Mouse (Mus musculus) layer of hippocampus, adult 8-10 months (tissue): ENCODE results near the gene Cdc34. TPM values are rescaled to one million over a fixed set of nuclear protein-coding genes. Genes with fewer than 3 reads are reported as not detected.

ENCODE experiments used
- DNase-seq, 2 experiments: peaks; one replicate each; pipeline ENCODE4 v3.0.0; 2022; ENCODE audit warnings: low spot score in 2 of 2
- total RNA-seq, 4 experiments: library from RNA; stranded (reverse); gene quantifications; 2 replicates each; pipeline ENCODE4 v1.2.4; 2022

Cdc34 gene
- total RNA-seq, 4 experiments from 2014 or later: 57.9 to 67.0 (median 66.1) TPM

DNA sequence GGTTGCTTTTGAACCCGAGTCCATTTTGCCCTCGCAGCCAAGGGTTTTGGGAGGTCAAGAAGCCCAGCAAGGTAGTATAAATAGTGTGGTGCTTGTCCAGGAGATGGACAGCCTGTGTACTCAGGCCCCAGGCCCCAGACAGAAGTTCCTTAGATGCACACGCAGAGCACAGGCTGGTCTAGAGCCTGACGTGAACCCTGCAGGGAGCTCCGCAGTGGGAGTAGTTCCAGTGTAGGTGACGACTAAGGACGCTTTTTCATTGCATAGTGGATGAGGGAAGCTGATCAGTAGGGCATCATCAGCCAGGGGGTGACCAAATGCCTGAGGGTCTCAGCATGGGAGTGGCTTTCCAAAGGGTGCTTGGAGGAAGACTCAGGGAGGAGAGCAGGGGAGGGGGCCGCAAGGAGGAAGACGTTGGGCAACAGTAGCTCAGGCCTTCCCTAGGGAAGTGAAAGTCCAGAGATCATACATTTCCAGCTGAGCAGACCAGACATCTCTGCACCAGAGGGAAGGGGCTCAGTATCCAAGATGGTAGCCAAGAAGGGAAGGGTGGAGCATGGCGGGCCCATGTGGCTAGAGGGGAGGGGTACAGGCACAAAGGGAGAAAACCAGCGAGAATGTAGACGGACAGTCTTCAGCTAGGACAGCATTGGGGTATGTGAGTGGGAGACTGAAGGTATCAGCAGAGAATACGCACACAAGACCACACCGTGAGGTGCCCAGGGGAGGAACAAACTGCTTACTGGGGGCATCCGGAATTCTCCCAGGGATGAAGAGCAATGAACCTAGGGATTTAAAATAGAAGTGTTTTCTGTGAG is 11.7 kb upstream of the Cdc34 start:
- no peak for DNase-seq

DNA sequence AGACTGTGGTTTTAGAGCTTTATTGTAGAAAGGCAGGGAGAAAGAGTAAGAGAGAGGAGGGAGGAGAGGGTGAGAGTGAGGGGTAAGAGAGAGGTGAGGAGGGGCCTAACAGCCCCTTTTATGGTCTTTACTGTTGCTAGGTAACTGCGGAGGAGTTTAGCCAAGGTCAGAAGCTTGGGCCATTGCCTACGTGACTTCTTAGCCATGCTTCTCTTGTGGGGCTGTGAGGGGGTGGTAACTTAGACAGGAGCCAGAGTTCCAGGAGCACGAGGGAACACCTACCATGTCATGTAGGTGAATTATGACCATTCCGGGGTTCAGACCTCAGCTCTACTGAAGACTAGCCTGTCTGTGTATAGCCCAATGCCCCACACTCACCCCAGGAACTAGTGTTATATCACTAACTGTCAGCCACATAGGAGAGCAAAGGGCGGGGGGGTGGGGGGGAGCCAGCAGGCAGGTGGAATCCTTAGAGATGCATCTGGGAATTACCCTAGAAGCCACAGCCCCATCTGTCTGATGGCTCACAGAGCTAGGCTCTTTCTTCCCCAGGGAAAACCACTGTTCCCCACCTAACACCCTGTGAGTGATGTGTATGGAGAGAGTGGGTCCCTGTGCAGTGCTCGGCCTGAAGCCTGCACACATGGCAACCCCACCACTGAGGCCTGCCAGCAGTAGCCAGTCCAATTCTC is 10.5 kb upstream of the Cdc34 start:
- DNase-seq: no peak

DNA sequence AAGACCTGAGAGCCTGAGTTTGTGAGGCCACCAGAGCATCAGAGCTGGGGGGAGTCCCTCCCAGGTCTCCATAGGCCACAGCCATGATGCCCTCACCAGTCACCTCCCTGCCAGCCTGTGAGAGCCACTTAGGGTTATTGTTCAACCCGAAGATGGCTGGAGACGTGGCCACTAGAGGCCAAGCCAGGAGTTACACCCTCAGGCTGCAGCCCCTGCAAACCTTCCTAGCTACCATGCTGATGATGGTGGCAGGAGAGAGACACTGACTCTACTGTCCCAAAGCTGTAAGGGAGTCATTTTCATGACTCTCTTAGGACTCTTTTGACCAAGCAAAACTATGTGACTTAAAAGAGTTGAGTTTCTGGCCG is 9.9 kb upstream of the Cdc34 start:
- no peak for DNase-seq

GRCm38 (mm10) chr10:79673054-79673453 is 8.9 kb upstream of the Cdc34 start:
- DNase-seq: no peak

- no peak for DNase-seq
These were observed 6.5 kb upstream of the Cdc34 start for GRCm38 (mm10) chr10:79675346-79676035.

DNA sequence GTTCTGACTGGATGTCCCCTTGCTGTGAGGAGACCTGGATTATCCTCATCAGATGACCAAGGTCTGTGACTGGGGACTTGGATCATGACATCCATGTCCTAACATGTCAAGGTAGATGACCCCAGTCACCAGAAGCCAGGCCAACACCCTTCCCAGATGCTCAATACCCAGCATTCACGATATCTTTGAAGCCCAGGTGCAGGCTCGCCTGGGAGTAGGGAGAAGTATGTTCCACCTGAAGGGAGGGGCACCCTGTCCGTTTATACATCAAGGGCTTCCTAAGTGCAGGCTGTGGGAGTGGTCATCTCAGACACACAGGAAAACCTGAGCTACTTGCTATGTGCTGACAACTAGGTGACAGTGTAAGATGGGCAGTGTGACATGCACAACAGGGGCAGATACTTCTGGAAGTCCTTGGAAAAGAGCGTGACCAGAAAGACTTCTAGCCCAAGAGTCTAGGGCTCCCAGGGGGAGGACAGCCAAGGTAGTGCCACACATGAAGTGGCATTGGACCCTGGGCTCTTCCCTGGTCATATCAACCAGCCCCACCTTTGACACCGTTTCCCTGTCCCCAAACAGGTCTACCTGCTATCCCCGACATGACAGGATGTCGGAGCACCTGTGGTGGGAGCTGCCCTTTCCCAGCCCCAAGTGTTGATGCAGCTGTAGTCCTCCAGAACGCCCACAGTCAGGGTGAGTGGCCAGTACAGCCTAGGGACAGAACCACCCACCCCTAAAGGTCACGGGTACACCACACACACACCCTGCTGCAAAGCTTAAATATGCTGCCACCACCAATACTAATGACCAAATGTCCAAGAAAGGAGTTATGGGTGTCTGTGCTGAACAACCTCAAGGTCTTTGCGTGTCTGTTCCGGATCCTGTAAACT is 1.1 kb upstream of the Cdc34 start:
- no peak for DNase-seq

DNA sequence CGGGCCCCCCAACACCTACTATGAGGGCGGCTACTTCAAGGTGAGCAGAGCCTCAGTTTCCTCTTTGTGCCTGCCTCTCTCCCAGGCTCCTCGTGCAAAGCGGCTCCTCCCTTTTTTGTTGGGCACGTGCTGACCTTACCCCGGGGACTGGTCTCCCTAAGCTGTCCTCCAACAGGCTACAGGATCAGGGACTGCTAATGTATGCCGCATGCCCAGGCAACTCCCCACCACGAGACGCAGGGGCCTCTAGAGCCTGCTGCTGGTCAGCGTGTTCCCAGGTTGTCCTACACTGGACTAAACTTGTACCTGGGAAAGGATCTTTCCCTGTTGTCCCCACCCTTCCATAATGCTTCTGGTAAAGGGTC is 538 bp downstream of the Cdc34 start:
- no peak for DNase-seq

GRCm38 (mm10) chr10:79682916-79683582 is 1.1 kb downstream of the Cdc34 start:
- no peak for DNase-seq

GRCm38 (mm10) chr10:79683726-79684640 is 2.0 kb downstream of the Cdc34 start:
- DNase-seq: no peak

- DNase-seq: no peak
These were observed 3.0 kb downstream of the Cdc34 start for GRCm38 (mm10) chr10:79684770-79685600.

DNA sequence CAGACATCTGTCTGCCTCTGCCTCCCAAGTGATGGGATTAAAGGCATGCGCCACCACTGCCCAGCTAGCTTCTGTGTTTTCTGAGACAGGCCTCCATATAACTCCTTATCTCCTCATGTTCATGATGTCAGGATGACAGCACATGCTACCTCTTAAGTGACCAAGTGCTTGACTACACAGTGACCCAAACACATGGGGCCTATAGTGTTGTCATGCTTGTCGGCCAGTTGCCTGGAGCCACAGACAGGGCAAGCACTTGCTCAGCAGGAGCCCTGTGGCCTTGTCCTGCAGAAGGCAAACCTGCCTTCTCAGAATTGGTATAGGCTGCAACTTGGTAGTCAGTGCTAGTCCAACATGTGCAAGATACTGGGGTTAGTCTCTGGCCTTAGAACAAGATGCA is 4.2 kb downstream of the Cdc34 start:
- no peak for DNase-seq

DNA sequence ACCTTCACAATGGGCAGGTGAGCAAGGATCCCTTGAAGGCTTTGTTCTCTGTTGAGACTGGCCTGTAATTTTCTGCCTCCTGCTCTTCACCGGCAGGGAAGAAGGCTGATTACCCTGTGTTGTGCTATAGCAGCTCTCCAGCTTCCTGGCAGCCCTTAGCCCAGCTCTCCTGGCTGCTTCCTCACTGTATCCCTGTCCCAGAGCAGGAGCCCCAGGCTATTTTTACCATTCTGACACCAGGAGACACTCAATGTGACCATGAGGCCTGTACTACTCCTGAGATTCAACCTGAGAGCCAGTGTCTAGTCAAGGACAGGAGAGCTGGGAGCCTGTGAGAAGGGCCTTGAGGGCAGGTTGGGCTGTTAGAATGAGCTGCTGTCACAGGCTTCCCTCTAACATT is 4.7 kb downstream of the Cdc34 start:
- DNase-seq: no peak

- DNase-seq: no peak
These were observed 5.5 kb downstream of the Cdc34 start for GRCm38 (mm10) chr10:79687513-79687912.

GRCm38 (mm10) chr10:79688720-79689119 is 6.7 kb downstream of the Cdc34 start, which contains the start of gene Gzmm:
Gene Gzmm (plus strand): TSS chr10:79689020.
- DNase-seq: no peak

GRCm38 (mm10) chr10:79689178-79689577 is 7.2 kb downstream of the Cdc34 start:
- DNase-seq: no peak

DNA sequence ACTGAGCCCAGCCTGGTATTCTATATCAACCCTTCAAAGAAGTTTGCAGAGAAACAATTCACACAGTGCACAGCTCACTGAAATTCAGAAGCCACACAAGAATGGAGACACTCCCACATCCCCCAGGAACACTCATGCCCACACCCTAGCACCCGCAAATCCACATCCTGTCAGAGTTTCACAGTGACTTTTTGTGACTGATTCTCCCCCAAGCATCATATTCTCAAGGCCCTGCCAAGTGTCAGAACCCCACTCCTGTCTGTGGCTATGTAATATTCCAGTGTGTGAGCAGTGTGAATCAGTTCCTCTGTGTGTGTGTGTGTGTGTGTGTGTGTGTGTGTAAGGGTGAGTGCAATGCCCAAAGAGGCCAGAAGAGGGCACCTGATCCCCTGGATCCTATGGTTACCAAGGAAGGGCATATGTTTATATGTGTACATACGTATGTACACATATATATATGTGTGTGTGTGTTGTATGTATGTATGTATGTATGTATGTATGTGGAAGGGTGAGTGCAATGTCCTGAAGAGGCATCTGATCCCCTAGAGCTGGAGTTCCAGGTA is 10.1 kb downstream of the Cdc34 start:
- no peak for DNase-seq

DNA sequence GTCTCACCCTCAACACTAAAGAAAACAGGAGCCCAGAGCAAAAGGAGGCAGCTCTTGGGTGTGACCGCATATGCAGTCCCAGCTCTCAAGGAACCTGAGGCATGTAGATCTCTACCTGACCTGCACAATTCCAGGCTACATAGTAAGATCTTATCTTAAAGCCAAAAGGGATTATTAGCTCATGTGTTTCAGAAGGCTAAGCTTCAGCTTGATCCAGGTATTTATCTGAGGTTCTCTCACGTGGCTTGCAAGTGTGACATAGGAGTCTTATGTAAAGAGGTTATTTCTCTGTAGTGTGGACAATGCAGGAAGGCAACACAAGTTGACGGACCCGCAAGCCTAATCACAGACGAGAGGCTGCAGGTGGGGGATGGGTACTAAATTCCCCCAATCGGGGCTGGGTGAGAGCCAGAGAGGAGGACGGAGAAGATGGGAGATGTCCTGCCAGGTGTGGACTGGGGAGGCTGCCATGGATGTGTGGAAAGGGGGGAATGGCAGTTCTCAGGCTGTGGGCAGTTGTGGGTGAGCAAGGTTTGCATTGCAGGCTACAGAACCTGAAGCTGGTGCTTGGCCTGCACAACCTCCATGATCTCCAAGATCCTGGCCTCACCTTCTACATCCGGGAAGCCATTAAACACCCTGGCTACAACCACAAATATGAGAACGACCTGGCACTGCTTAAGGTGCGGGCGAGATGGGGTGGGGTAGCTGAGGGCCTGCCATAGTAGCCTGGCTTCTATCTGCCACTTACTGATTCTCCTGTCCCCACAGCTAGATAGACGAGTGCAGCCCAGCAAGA is 11.8 kb downstream of the Cdc34 start:
- DNase-seq: no peak

DNA sequence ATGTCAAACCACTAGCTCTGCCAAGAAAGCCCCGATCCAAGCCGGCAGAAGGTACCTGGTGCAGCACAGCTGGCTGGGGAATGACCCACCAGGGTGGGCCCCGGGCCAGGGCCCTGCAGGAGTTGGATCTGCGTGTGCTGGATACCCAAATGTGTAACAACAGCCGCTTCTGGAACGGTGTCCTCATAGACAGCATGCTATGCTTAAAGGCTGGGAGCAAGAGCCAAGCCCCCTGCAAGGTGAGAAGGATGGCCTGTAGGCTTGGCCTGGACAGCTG is 12.3 kb downstream of the Cdc34 start:
- DNase-seq: no peak
